Mouse (Mus musculus): ENCODE measurements around the gene Brat1. TPM values are rescaled to one million over a fixed set of nuclear protein-coding genes. Genes with fewer than 3 reads are reported as not detected.
"Not testable (repeated sequence)": the region's sequence is repeated elsewhere in the genome, so short reads cannot be mapped to it uniquely, and the experiment has no call there.

Brat1 gene
- polyA plus RNA-seq, 1 experiment from 2014 or later = 7.5 TPM

DNA sequence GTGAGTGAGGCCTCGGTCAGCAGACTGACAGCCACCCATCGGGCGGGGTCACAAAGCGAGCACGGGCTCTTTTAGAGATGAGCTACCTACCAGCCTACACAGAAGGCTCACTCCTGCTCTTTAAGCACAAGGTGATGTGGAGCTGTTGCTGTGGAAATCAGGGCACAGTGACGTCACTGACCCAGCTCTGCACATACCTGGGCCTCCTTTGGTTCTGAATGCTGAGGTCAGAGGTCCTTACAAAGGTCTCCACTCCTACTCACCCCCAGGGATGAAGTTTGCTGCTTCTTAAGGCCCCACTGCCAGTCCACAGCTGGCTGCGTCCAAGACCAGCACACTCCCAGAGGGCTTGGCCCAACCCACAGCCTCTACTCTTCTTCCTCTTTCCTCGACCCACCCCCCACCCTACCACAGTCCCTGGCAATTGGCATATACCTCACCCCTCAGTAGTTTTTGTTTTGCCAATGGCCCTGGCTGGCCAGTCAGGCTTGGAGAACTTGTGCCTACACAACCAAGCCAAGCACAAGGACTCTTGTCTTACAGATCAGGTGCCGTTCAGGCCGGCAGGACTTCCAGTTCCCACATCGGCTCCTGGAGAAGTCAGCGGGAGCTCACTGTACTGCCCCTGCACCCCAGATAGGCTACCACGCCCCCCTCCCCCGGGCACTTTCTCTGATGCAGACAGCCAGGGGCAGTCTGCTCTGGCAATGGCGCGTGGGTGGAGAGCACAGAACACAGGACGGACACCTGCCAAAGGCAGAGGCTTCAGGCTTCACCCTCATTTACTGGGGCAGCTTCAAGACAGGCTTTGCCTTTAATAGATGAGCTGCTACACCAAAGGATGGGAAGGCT is 41.8 kb upstream of the Brat1 start:
- H3K9me3 ChIP-seq (ENCODE audit: control insufficient read depth) = no peaks in the 10 kb centered on the region
- WGBS = 43% methylated on average over 17 of the region's 17 CpGs
- H3K4me2 ChIP-seq (replicated peaks; ENCODE audit: low read depth) = peak overlapping the region; percentile 9; the same call in 1 of the 2 replicates
- no peak for TF ChIP-seq CTCF (IDR thresholded peaks at IDR 0.05; ENCODE audit: low read depth)
- H3K27ac ChIP-seq (ENCODE audit: low read depth, low read length) = no peak overlapping the region
- H3K4me1 ChIP-seq (replicated peaks; ENCODE audit: control insufficient read depth, insufficient read depth, low read length) = peaks cover 17% of the 10 kb centered on the region; the same call in 1 of the 2 replicates
- H3K36me3 ChIP-seq (ENCODE audit: control insufficient read depth, insufficient read depth) = no peaks in the 10 kb centered on the region
- H3K9ac ChIP-seq (ENCODE audit: low read depth, low read length) = peak overlapping the region; percentile 11; the same call in 1 of the 2 replicates
- ATAC-seq = 0 out of 2 replicates have a peak, but pooled peaks have one; percentile 1
- H3K27me3 ChIP-seq (replicated peaks; ENCODE audit: control insufficient read depth, insufficient read depth, low read length) = no peaks in the 10 kb centered on the region
- no peak overlapping the region for H3K4me3 ChIP-seq (ENCODE audit: low read depth, low read length)

DNA sequence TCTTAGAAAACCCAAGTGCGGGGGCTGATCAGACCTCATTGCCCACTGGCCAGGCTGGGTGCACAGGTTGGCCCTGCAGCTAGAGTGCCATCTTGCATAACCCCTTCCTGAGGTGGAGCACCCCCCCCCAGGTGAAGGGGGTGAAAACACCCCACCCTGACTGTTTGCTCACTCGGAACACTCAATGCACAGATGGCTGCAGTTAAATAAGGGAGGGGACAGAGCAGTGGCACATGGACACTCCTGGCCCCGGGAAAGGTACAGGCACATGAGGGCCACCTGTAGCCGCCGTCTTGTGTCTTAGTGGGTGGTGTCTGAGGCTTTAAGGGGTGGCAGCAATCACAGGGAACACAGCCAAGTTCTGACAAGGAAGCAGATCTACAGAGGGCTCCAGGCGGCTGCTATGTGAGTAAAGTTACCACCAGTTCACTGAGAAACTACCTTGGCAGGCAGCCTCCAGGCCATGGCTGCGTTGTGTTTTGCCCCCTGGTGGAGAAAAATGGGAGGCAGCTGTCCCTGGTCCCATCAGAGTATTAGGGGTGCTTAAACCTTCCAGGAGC is 41.1 kb upstream of the Brat1 start:
- WGBS = 29% methylated on average over 7 of the region's 7 CpGs

DNA sequence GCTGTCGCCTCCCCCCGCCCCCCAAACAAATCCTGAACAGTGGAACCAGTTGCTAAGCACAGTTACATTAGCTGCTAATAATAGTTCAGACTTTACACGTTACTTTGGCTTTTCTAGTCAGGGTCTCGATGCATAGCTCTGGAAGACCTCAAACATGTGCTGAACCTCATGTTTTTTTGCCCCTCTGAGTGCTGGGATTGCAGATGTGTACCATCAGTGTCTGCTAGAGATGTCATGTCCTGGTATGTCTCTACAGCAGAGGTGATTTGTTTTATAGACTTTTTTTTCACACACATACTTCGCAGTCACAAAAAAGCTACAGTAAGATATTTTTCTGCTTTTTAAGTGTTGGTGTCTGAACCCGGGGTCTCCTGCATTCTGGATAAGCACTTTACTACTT is 32.7 kb upstream of the Brat1 start:
- H3K36me3 ChIP-seq (ENCODE audit: control insufficient read depth, insufficient read depth) = peaks cover 39% of the 10 kb centered on the region
- no peak for ATAC-seq
- H3K4me3 ChIP-seq (ENCODE audit: low read depth, low read length) = no peak overlapping the region
- WGBS = 86% methylated on average over 6 of the region's 6 CpGs
- 0 out of 2 replicates have a peak, but pooled peaks cover 5% of the 10 kb centered on the region for H3K9me3 ChIP-seq (ENCODE audit: control insufficient read depth)
- H3K4me1 ChIP-seq (replicated peaks; ENCODE audit: control insufficient read depth, insufficient read depth, low read length) = no peaks in the 10 kb centered on the region
- peak overlapping the region; percentile 5; the same call in 1 of the 2 replicates for H3K27ac ChIP-seq (ENCODE audit: low read depth, low read length)
- no peak for TF ChIP-seq CTCF (IDR thresholded peaks at IDR 0.05; ENCODE audit: low read depth)
- no peaks in the 10 kb centered on the region for H3K27me3 ChIP-seq (replicated peaks; ENCODE audit: control insufficient read depth, insufficient read depth, low read length)
- H3K9ac ChIP-seq (ENCODE audit: low read depth, low read length) = no peak overlapping the region
- H3K4me2 ChIP-seq (replicated peaks; ENCODE audit: low read depth) = no peak overlapping the region

More for the DNA sequence above, 41.1 kb upstream of the Brat1 start:
- H3K4me3 ChIP-seq (ENCODE audit: low read depth, low read length) = no peak overlapping the region
- H3K9ac ChIP-seq (ENCODE audit: low read depth, low read length) = no peak overlapping the region
- H3K27ac ChIP-seq (ENCODE audit: low read depth, low read length) = peak overlapping the region; percentile 28; the same call in 1 of the 2 replicates
- peaks cover 3% of the 10 kb centered on the region for H3K36me3 ChIP-seq (ENCODE audit: control insufficient read depth, insufficient read depth)
- ATAC-seq = peak; percentile 83
- peaks cover 17% of the 10 kb centered on the region; the same call in 1 of the 2 replicates for H3K4me1 ChIP-seq (replicated peaks; ENCODE audit: control insufficient read depth, insufficient read depth, low read length)
- H3K9me3 ChIP-seq (ENCODE audit: control insufficient read depth) = 0 out of 2 replicates have a peak, but pooled peaks cover 2% of the 10 kb centered on the region
- TF ChIP-seq CTCF (IDR thresholded peaks at IDR 0.05; ENCODE audit: low read depth) = peak; percentile 91
- H3K27me3 ChIP-seq (replicated peaks; ENCODE audit: control insufficient read depth, insufficient read depth, low read length) = no peaks in the 10 kb centered on the region
- no peak overlapping the region for H3K4me2 ChIP-seq (replicated peaks; ENCODE audit: low read depth)

DNA sequence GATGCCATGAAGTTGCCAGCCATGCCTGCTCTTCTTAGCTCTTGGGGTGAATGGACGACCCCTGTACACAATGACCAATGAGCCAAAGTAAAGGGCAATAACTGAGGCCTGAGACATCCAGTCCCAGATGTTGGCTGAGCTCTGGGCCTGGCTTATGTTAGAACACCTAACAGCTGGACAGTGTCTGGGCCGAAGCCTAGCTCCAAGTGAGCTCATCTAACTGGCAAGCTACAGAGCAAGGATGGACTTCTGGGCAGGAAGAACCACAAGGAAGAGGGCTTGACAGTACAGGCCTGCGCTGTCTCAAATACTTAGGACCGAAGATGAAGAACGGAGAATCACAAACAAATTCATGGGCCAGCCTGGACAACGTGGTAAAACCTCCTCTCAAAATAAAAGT is 32.2 kb upstream of the Brat1 start:
- H3K4me2 ChIP-seq (replicated peaks; ENCODE audit: low read depth); H3K4me3 ChIP-seq (ENCODE audit: low read depth, low read length); H3K27ac ChIP-seq (ENCODE audit: low read depth, low read length); H3K9ac ChIP-seq (ENCODE audit: low read depth, low read length); H3K4me1 ChIP-seq (replicated peaks; ENCODE audit: control insufficient read depth, insufficient read depth, low read length); H3K27me3 ChIP-seq (replicated peaks; ENCODE audit: control insufficient read depth, insufficient read depth, low read length); H3K9me3 ChIP-seq (ENCODE audit: control insufficient read depth): not testable (repeated sequence)
- 60% methylated on average over 6 of the region's 6 CpGs for WGBS
- H3K36me3 ChIP-seq (ENCODE audit: control insufficient read depth, insufficient read depth) = peaks cover 41% of the 10 kb centered on the region
- ATAC-seq = 0 out of 2 replicates have a peak, but pooled peaks have one; percentile 23

DNA sequence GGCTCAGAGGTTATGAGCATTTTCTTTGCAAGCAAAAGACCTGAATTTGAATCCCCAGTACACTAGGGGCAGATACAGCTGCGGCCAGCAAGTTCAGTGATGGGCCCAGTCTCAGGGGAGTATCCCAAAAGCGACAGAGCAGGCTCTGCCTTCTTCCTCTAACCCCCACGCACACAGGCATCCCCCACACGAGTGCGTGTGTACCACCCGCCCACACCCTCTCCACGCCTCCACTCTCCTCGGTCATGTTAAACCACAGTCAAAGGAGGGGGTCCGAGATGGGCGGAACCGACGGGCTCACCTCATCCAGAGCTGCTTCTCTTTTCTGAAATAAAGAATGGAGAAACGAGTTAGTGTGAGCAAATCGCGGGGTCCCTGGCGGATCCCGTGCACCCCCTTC is 30.8 kb upstream of the Brat1 start:
- H3K4me2 ChIP-seq (replicated peaks; ENCODE audit: low read depth) = no peak overlapping the region
- H3K4me1 ChIP-seq (replicated peaks; ENCODE audit: control insufficient read depth, insufficient read depth, low read length) = no peaks in the 10 kb centered on the region
- no peak overlapping the region for H3K9ac ChIP-seq (ENCODE audit: low read depth, low read length)
- H3K36me3 ChIP-seq (ENCODE audit: control insufficient read depth, insufficient read depth) = peaks cover 41% of the 10 kb centered on the region
- no peak overlapping the region for H3K27ac ChIP-seq (ENCODE audit: low read depth, low read length)
- ATAC-seq = no peak
- no peaks in the 10 kb centered on the region for H3K27me3 ChIP-seq (replicated peaks; ENCODE audit: control insufficient read depth, insufficient read depth, low read length)
- H3K9me3 ChIP-seq (ENCODE audit: control insufficient read depth) = 0 out of 2 replicates have a peak, but pooled peaks cover under 1% of the 10 kb centered on the region
- no peak for TF ChIP-seq CTCF (IDR thresholded peaks at IDR 0.05; ENCODE audit: low read depth)
- WGBS = 88% methylated on average over 17 of the region's 17 CpGs
- no peak overlapping the region for H3K4me3 ChIP-seq (ENCODE audit: low read depth, low read length)

DNA sequence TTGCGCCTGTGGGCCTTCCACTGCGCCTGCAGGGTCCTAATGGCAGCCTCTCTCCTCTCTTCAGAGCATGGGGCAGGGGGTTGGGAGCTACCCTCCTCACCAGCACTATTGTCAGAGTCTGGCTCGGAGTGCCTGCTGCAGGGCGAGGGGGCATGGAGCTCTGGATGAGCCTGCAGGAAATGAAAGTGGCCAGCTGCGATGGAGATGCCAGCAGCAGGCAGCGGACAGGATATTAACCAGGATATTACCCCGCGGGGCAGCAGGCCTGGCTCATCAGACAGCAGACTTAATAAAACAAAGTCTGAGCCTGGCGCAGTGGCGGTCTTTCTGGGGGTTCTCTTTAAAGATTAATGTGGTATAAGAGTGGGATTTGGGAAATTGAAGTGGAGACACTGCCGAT is 29.7 kb upstream of the Brat1 start:
- 81% methylated on average over 11 of the region's 11 CpGs for WGBS
- H3K4me3 ChIP-seq (ENCODE audit: low read depth, low read length) = no peak overlapping the region
- no peaks in the 10 kb centered on the region for H3K9me3 ChIP-seq (ENCODE audit: control insufficient read depth)
- H3K27ac ChIP-seq (ENCODE audit: low read depth, low read length) = no peak overlapping the region
- no peaks in the 10 kb centered on the region for H3K4me1 ChIP-seq (replicated peaks; ENCODE audit: control insufficient read depth, insufficient read depth, low read length)
- H3K9ac ChIP-seq (ENCODE audit: low read depth, low read length) = no peak overlapping the region
- no peak for ATAC-seq
- no peaks in the 10 kb centered on the region for H3K27me3 ChIP-seq (replicated peaks; ENCODE audit: control insufficient read depth, insufficient read depth, low read length)
- no peak overlapping the region for H3K4me2 ChIP-seq (replicated peaks; ENCODE audit: low read depth)
- no peak for TF ChIP-seq CTCF (IDR thresholded peaks at IDR 0.05; ENCODE audit: low read depth)
- H3K36me3 ChIP-seq (ENCODE audit: control insufficient read depth, insufficient read depth) = peaks cover 37% of the 10 kb centered on the region; the same call in 1 of the 2 replicates
